Mouse (Mus musculus) cortical plate, adult 2 months (tissue): Measurements from ENCODE around the gene Pakap.

ENCODE experiments used
- CTCF ChIP-seq: fragments of 200-500 bp; IDR thresholded peaks from 2 replicates; pipeline ENCODE4 v1.5.1; 2011; ENCODE audit warnings: mild to moderate bottlenecking, control low read depth, low read length; ENCODE audit not compliant: insufficient read depth; ENCODE audit errors: extremely low read depth
- POLR2A ChIP-seq: fragments of 200-500 bp; IDR thresholded peaks from 2 replicates; pipeline ENCODE4 v1.6.1; 2011; ENCODE audit warnings: mild to moderate bottlenecking, low read length, control low read depth; ENCODE audit not compliant: insufficient read depth; ENCODE audit errors: extremely low read depth

- TF ChIP-seq POLR2A (no peak), CTCF (peak; percentile 80)
Observed at GRCm38 (mm10) chr4:57607247-57607942, 39.4 kb downstream of the Pakap start.
